Mouse (Mus musculus): ENCODE measurements around the gene Spock2.
"Not testable (repeated sequence)": the region's sequence is repeated elsewhere in the genome, so short reads cannot be mapped to it uniquely, and the experiment has no call there.

The Spock2 gene

GRCm38 (mm10) chr10:60108321-60109111 is 2.5 kb downstream of the Spock2 start:
- no peak for DNase-seq (ENCODE audit: low spot score)

- no peak for DNase-seq (ENCODE audit: low spot score)
Observed at GRCm38 (mm10) chr10:60109336-60109735, 3.3 kb downstream of the Spock2 start.

GRCm38 (mm10) chr10:60109989-60110388 is 4.0 kb downstream of the Spock2 start:
- no peak for DNase-seq (ENCODE audit: low spot score)

GRCm38 (mm10) chr10:60110908-60111475 is 5.0 kb downstream of the Spock2 start:
- DNase-seq (ENCODE audit: low spot score), result no peak

- no peak for DNase-seq (ENCODE audit: low spot score)
Observed at GRCm38 (mm10) chr10:60113965-60114690, 8.1 kb downstream of the Spock2 start.

- peak; percentile 71 for DNase-seq (ENCODE audit: low spot score)
Observed at GRCm38 (mm10) chr10:60115345-60116185, 9.5 kb downstream of the Spock2 start.

GRCm38 (mm10) chr10:60116997-60117396 is 11.0 kb downstream of the Spock2 start:
- DNase-seq (ENCODE audit: low spot score), result no peak

GRCm38 (mm10) chr10:60118464-60118863 is 12.4 kb downstream of the Spock2 start:
- DNase-seq (ENCODE audit: low spot score), result no peak

GRCm38 (mm10) chr10:60120630-60121029 is 14.6 kb downstream of the Spock2 start:
- DNase-seq (ENCODE audit: low spot score), result no peak

- DNase-seq (ENCODE audit: low spot score), result no peak
Observed at GRCm38 (mm10) chr10:60124078-60124477, 18.1 kb downstream of the Spock2 start.

GRCm38 (mm10) chr10:60125529-60126327 is 19.7 kb downstream of the Spock2 start:
- no peak for DNase-seq (ENCODE audit: low spot score)

GRCm38 (mm10) chr10:60128287-60128686 is 22.3 kb downstream of the Spock2 start:
- DNase-seq (ENCODE audit: low spot score), result no peak

- no peak for DNase-seq (ENCODE audit: low spot score)
Observed at GRCm38 (mm10) chr10:60130504-60130903, 24.5 kb downstream of the Spock2 start.

- DNase-seq (ENCODE audit: low spot score), result no peak
Observed at GRCm38 (mm10) chr10:60133501-60133900, 27.5 kb downstream of the Spock2 start.

- DNase-seq (ENCODE audit: low spot score), result no peak
Observed at GRCm38 (mm10) chr10:60134201-60134600, 28.2 kb downstream of the Spock2 start.

GRCm38 (mm10) chr10:60136010-60136409 is 30.0 kb downstream of the Spock2 start:
- DNase-seq (ENCODE audit: low spot score), result not testable (repeated sequence)

- DNase-seq (ENCODE audit: low spot score), result no peak
Observed at GRCm38 (mm10) chr10:60136935-60137334, 30.9 kb downstream of the Spock2 start.

GRCm38 (mm10) chr10:60138680-60139079 is 32.7 kb downstream of the Spock2 start:
- no peak for DNase-seq (ENCODE audit: low spot score)

GRCm38 (mm10) chr10:60140751-60141150 is 34.7 kb downstream of the Spock2 start:
- no peak for DNase-seq (ENCODE audit: low spot score)

GRCm38 (mm10) chr10:60141656-60142160 is 35.7 kb downstream of the Spock2 start:
- no peak for DNase-seq (ENCODE audit: low spot score)

- DNase-seq (ENCODE audit: low spot score), result not testable (repeated sequence)
Observed at GRCm38 (mm10) chr10:60147510-60148047, 41.6 kb downstream of the Spock2 start.
